Mouse (Mus musculus): ENCODE results near the gene 7420426K07Rik. TPM values are rescaled to one million over a fixed set of nuclear protein-coding genes. Genes with fewer than 3 reads are reported as not detected.

7420426K07Rik gene
- polyA plus RNA-seq, 1 experiment: not detected

GRCm38 (mm10) chr9:98935190-98935909, 32.4 kb downstream of the 7420426K07Rik start:
- H3K27ac ChIP-seq (ENCODE audit: insufficient read depth, low read length): no peak overlapping the region
- H3K4me1 ChIP-seq (ENCODE audit: control insufficient read depth, insufficient read depth, low read length): no peaks in the 10 kb centered on the region
- TF ChIP-seq CTCF (IDR thresholded peaks at IDR 0.05; ENCODE audit: borderline replicate concordance, insufficient read depth, low read length): no peak
- no peak for TF ChIP-seq POLR2A (IDR thresholded peaks at IDR 0.05; ENCODE audit: low read depth, low read length)
- no peak overlapping the region for H3K4me3 ChIP-seq (ENCODE audit: insufficient read depth, low read length)

- Histone ChIP-seq H3K27ac (ENCODE audit: insufficient read depth, low read length) (no peak overlapping the region), H3K4me3 (ENCODE audit: insufficient read depth, low read length) (no peak overlapping the region), H3K4me1 (ENCODE audit: control insufficient read depth, insufficient read depth, low read length) (no peaks in the 10 kb centered on the region)
- TF ChIP-seq POLR2A (IDR thresholded peaks at IDR 0.05; ENCODE audit: low read depth, low read length): no peak
These were observed 36.4 kb downstream of the 7420426K07Rik start for GRCm38 (mm10) chr9:98939290-98939689.

GRCm38 (mm10) chr9:98952171-98953050, 49.5 kb downstream of the 7420426K07Rik start:
- TF ChIP-seq POLR2A (IDR thresholded peaks at IDR 0.05; ENCODE audit: low read depth, low read length): no peak
- TF ChIP-seq CTCF (IDR thresholded peaks at IDR 0.05; ENCODE audit: borderline replicate concordance, insufficient read depth, low read length): no peak
- Histone ChIP-seq H3K27ac (ENCODE audit: insufficient read depth, low read length) (no peak overlapping the region), H3K4me3 (ENCODE audit: insufficient read depth, low read length) (no peak overlapping the region), H3K4me1 (ENCODE audit: control insufficient read depth, insufficient read depth, low read length) (no peaks in the 10 kb centered on the region)

- Histone ChIP-seq H3K4me1 (ENCODE audit: control insufficient read depth, insufficient read depth, low read length) (no peaks in the 10 kb centered on the region), H3K27ac (ENCODE audit: insufficient read depth, low read length) (no peak overlapping the region), H3K4me3 (ENCODE audit: insufficient read depth, low read length) (no peak overlapping the region)
- TF ChIP-seq CTCF (IDR thresholded peaks at IDR 0.05; ENCODE audit: borderline replicate concordance, insufficient read depth, low read length) (no peak), POLR2A (IDR thresholded peaks at IDR 0.05; ENCODE audit: low read depth, low read length) (no peak)
These were observed 50.4 kb downstream of the 7420426K07Rik start for GRCm38 (mm10) chr9:98953291-98953690.

GRCm38 (mm10) chr9:98953830-98954229, 50.9 kb downstream of the 7420426K07Rik start:
- H3K27ac ChIP-seq (ENCODE audit: insufficient read depth, low read length): no peak overlapping the region
- H3K4me1 ChIP-seq (ENCODE audit: control insufficient read depth, insufficient read depth, low read length): no peaks in the 10 kb centered on the region
- TF ChIP-seq POLR2A (IDR thresholded peaks at IDR 0.05; ENCODE audit: low read depth, low read length) (no peak), CTCF (IDR thresholded peaks at IDR 0.05; ENCODE audit: borderline replicate concordance, insufficient read depth, low read length) (no peak)
- H3K4me3 ChIP-seq (ENCODE audit: insufficient read depth, low read length): no peak overlapping the region

Other genes starting within 250 kb of the 7420426K07Rik start
- gene Prr23a1, start 60.6 kb upstream of the 7420426K07Rik start, polyA plus RNA-seq (2011; ENCODE audit: insufficient read length, low read depth, missing spikeins): not detected in 2 replicates
- gene Prr23a2, start 46.6 kb upstream of the 7420426K07Rik start, polyA plus RNA-seq (2011; ENCODE audit: insufficient read length, low read depth, missing spikeins): not detected in 2 replicates
- not detected in 2 replicates for gene Prr23a3, start 38.4 kb upstream of the 7420426K07Rik start, polyA plus RNA-seq (2011; ENCODE audit: insufficient read length, low read depth, missing spikeins)
- gene Foxl2, start 52.2 kb downstream of the 7420426K07Rik start, polyA plus RNA-seq (2011; ENCODE audit: insufficient read length, low read depth, missing spikeins): 0.20 and 0.32 TPM in 2 replicates
- gene Faim, start 83.3 kb downstream of the 7420426K07Rik start, polyA plus RNA-seq (2011; ENCODE audit: insufficient read length, low read depth, missing spikeins): 26.5 and 33.9 TPM in 2 replicates
- gene Gm1123, start 132.6 kb downstream of the 7420426K07Rik start, polyA plus RNA-seq (2011; ENCODE audit: insufficient read length, low read depth, missing spikeins): not detected in 2 replicates
- gene Pik3cb, start 237.5 kb downstream of the 7420426K07Rik start, polyA plus RNA-seq (2011; ENCODE audit: insufficient read length, low read depth, missing spikeins): 5.2 and 6.7 TPM in 2 replicates